Mouse (Mus musculus) lung, postnatal 36 days (tissue): Measurements from ENCODE around the gene Gzmm.

Experiments
- DNase-seq: peaks from one replicate; pipeline ENCODE4 v3.0.0; 2022; ENCODE audit warnings: mixed read lengths

Gene Gzmm

DNA sequence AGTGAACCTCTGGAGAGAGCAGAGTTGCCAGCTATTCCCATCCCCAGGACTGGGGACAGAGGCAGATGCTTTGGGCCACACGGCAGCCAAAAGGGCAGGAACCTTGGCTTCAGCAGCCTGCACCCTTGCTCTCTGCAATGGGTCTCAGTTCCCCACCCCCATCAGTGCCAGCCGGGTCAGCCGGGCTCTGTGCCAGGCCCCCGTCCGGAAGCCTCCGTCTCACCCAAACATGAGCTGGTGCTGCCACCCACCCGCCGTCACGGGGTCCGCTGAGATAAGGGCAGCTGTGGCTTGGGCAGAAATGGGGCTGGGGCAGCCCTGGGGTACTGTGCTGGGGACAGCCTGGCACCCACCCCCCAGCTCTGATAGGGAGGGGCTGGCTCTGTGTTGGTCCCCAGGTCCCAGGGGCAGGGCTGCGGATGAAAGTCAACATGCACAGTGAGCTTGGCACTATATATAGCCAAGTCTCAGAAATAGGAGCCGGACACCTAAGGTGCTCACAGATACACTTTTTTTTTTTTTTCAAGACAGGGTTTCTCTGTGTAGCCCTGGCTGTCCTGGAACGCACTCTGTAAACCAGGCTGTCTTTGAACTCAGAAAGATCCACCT lies 40.6 kb downstream of the Gzmm start:
- no peak for DNase-seq

GRCm38 (mm10) chr10:79732500-79732899 lies 43.7 kb downstream of the Gzmm start:
- DNase-seq = peak; percentile 56

DNA sequence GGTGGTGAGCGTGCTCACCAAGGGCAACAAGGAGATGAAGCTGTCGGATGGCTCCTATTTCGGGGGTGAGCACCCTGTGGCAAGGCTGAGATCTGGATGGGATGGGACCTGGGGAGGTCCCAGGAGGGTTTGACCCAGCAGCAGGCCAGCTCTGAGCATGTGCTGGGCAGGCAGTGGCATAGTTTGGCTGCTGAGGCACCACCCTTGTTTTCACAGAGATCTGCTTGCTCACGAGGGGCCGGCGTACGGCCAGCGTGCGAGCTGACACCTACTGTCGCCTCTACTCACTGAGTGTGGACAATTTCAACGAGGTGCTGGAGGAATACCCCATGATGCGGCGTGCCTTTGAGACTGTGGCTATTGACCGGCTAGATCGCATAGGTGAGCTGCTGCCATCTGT lies 45.0 kb downstream of the Gzmm start:
- DNase-seq = no peak

GRCm38 (mm10) chr10:79735361-79735760 lies 46.5 kb downstream of the Gzmm start:
- DNase-seq = no peak

- DNase-seq = no peak
Measured at GRCm38 (mm10) chr10:79736706-79737105, 47.9 kb downstream of the Gzmm start.

DNA sequence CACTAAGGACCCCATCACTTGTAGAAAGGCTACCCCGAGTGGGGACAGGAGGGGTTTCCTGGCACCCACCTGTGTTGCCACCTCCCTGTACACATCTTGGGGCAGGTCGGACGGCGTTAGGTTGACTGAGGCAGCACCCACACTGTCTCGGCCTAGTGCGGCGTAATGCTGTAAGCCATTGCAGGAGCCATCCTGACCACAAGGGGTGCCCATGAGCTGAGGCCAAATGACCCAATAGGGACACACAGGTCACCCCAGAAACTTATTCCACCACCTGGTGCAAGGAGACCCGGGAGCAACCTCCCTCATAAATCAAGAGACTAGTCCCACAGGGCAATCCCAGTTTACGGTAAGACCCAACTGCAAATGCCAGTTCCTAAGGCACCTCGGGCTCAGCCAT lies 49.4 kb downstream of the Gzmm start:
- peak; percentile 32 for DNase-seq

DNA sequence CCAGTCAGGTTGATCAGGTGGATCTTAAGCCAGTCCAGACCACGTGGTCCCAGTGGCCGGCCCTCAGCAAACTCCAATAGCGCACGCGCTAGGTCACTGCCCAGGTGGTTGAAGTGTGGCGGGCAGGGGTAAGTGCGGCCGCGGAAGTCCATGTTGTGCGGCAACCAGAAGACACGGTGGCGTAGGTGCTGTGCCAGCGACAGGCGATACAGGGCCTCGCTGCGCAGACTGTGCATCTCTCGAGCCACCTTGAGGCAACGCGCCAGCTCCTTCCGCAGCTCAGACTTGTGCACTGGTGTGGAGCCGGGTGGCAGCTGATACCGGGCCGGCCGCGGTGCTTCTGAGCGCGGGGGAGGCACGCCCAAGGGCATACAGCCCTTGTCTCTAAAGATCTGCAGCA lies 50.4 kb downstream of the Gzmm start:
- DNase-seq = no peak

DNA sequence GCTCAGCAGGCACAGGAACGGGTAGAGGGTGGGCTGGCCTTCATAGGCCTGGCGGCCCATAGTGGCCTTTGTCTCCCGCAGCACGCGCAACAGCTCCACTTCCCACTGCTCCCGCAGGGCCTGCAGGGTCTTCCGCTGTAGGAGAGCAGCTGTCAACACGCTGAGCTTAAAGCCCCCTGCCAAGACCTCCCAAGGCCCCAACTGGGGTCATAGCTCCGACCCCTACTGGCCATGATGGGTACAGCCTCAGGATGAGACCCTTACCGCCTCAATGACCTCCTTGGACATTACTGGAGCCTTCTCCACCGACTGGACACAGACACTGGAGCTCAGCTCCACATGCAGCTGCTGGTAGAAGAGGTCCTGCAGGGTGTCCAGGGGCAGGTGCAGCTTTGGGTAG lies 52.0 kb downstream of the Gzmm start:
- no peak for DNase-seq

DNA sequence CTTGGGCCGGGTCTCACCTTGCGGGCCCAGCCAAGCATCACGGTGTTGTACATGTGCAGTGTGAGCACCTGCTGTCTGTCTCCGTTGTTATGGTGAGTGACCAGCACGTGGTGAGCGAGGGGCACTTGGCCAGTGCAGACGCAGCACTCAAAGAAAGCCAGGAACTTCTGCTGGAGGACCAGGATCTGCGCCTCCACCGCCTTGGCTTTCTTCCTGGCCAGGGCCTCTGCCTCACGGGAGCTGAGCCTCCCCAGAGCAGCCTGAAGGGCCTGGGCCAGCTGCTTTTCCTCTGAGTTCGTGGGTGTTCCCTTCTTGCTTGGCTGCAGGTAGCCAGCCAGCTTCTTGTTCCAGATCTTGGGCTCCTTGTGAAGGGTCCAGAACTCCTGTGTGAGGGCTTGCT lies 54.3 kb downstream of the Gzmm start:
- no peak for DNase-seq

DNA sequence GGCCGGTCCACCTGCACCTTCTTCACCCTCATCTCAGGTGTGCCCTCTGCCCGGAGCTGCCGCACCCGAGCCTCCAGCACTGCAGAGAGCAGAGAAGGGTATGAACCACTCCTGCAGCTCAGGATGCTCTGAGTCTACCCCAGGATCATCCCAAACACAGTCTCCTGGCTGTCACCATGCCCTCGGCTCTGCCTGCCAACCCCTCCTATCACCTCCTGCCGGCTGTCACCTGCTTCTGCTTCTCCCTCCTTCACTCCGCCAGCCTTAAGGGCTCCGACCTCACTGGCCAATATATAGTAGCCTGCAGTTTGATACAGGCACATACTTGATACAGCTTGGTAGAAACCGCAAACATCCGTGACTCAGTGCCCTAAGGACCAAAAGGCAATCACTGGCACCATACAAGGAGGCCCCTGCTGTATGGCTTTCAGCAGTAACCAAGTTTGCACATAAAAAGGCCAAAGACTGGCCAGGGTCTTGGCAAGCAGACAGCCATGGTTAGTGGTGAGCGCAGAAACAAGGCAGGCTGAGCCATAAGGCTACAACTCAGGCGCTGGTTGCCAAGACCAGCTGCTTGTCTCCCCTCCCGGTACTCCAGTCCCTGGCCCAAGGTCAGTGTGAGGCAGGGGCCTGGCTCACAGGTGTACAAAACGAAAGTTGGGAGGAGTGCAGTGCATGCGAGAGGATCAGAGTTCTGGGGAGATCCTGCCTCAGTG lies 55.0 kb downstream of the Gzmm start:
- no peak for DNase-seq
